Mouse (Mus musculus) limb, embryonic 12.5 days (tissue): Measurements from ENCODE around the gene E130218I03Rik. TPM values are rescaled to one million over a fixed set of nuclear protein-coding genes. Genes with fewer than 3 reads are reported as not detected.

Experiments used
- ATAC-seq: fragments of 200-750 bp; cut with Nextera tagmentation; 2 replicates; pipeline ENCODE4 v1.8.0; 2017; ENCODE audit warnings: low read depth, moderate TSS enrichment; ENCODE audit not compliant: insufficient number of reproducible peaks, insufficient read depth, low FRiP score, low TSS enrichment
- H3K27ac ChIP-seq: fragments of 300-500 bp; sonication (generic); 2 replicates; pipeline ENCODE4 v1.5.1; 2016; ENCODE audit warnings: mild to moderate bottlenecking, moderate library complexity
- H3K27me3 ChIP-seq: fragments of 300-500 bp; sonication (generic); 2 replicates; pipeline ENCODE4 v1.6.1; 2016; ENCODE audit warnings: mild to moderate bottlenecking, moderate library complexity
- H3K36me3 ChIP-seq: fragments of 300-500 bp; sonication (generic); 2 replicates; pipeline ENCODE4 v1.6.1; 2016; ENCODE audit warnings: mild to moderate bottlenecking, moderate library complexity
- H3K4me1 ChIP-seq: fragments of 300-500 bp; sonication (generic); replicated peaks from 2 replicates; pipeline ENCODE4 v1.6.1; 2016
- H3K4me2 ChIP-seq: fragments of 300-500 bp; sonication (generic); 2 replicates; pipeline ENCODE4 v1.6.1; 2016; ENCODE audit warnings: mild to moderate bottlenecking, moderate library complexity
- H3K4me3 ChIP-seq: fragments of 300-500 bp; sonication (generic); replicated peaks from 2 replicates; pipeline ENCODE4 v1.5.1; 2016; ENCODE audit warnings: mild to moderate bottlenecking
- H3K9ac ChIP-seq: fragments of 300-500 bp; sonication (generic); replicated peaks from 2 replicates; pipeline ENCODE4 v1.6.1; 2016; ENCODE audit warnings: mild to moderate bottlenecking, moderate library complexity
- H3K9me3 ChIP-seq: fragments of 300-500 bp; sonication (generic); 2 replicates; pipeline ENCODE4 v1.6.1; 2016; ENCODE audit warnings: mild to moderate bottlenecking, moderate library complexity
- WGBS: fragments of 180-500 bp; shearing (Covaris S2); methylation state at CpG from one replicate; pipeline ENCODE4 v1.1.7; 2016; 5-methylcytosine and 5-hydroxymethylcytosine counted together
- polyA plus RNA-seq: library from polyadenylated mRNA; unstranded; fragments of >200 nt; fragmentation: Nextera tagmentation; extraction: Ambion mirVana; gene quantifications from 2 replicates; pipeline ENCODE4 v1.2.1, GENCODE M21; 2016

The E130218I03Rik gene
- polyA plus RNA-seq, 1 experiment from 2014 or later = 0.78 TPM

DNA sequence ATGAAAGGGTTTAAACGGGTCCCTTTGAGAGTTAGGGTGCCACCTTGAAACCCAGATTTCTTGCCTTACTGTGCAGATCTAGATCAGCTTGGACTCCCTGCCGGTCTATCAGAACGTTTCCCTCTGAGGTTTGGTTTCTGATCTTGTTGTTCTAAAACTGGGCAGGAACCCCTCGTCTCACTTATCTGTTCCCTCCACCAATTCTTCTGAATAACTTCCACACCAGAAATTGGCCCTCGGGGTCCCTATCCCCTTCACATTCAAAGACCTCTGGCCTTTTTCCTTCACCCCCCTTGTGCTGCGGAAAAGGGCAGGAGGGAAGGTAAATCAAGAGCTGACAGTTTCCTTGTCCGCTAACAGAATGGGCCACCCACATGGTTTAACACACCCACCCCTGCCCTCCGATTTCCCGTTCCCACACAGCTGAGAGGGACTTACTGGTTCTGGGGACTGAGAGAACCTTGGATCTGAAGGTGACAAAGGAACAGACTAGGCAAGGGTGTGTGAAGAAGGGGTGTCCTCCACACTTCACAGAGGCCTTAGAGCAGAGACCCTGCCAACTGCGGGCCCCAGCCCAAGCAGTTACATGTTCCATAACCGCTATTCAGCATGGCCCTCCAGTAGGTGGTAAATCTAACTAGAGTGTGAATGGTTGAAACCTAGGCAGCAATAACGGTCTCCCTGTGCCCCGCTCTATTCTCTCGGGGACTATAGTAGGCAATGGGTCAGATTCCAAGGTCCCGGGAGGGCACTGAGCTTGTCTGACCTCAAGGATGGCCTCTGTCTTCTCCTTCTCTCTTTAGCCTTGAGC lies 9.7 kb downstream of the E130218I03Rik start:
- Histone ChIP-seq H3K9ac (peak overlapping the region; percentile 24; the same call in 1 of the 2 replicates), H3K27me3 (peaks cover 74% of the 10 kb centered on the region), H3K4me3 (peak overlapping the region; percentile 56), H3K27ac (no peak overlapping the region; the same call in 1 of the 2 replicates), H3K4me2 (peak overlapping the region; percentile 93), H3K4me1 (peaks cover 62% of the 10 kb centered on the region), H3K36me3 (no peaks in the 10 kb centered on the region), H3K9me3 (no peaks in the 10 kb centered on the region)
- WGBS = 6% methylated on average over 15 of the region's 15 CpGs
- ATAC-seq = no peak

DNA sequence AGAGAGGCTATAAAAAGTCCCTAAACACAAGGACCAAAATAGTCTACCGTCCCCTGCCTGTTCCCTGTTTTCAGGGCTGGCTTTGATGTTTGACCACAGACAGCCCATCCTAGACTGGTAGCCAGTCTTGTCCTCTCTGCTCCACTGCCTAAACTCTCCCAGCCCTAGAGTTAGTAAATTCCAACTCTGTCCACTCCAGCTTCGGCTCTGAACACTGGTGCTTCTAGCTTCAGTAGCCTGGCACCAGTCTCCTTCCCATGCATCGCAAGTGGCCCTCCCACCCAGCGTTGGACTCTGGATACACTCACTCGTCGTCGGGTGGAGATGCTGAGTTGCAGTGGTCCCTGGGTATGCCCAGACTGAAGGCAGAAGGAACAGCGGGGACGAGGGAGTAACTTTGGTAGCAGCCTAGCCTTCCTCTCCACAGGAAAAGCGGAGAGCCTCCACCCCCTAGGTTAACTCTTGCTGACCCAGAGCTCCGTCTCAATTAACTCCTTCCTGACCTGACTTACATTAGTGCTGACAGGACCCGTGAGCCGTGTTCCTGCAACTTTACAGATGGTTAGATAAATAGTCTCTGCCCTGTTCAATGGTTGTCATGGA lies 10.4 kb downstream of the E130218I03Rik start, which contains the start of gene Grrp1:
Gene Grrp1, minus strand, starts transcription at position 385 of the 603 bp plus-strand sequence.
- peak within 1 kb of the TSS; percentile 56 for H3K4me3 ChIP-seq
- H3K27ac ChIP-seq = no peak within 1 kb of the TSS; the same call in 1 of the 2 replicates
- H3K9me3 ChIP-seq = no peaks in the 10 kb centered on the region
- H3K27me3 ChIP-seq = peaks cover 67% of the 10 kb centered on the region
- 1% methylated on average over 13 of the region's 13 CpGs for WGBS
- H3K4me2 ChIP-seq = peak within 1 kb of the TSS; percentile 93
- H3K36me3 ChIP-seq = no peaks in the 10 kb centered on the region
- peaks cover 62% of the 10 kb centered on the region for H3K4me1 ChIP-seq
- ATAC-seq = no peak
- H3K9ac ChIP-seq = peak within 1 kb of the TSS; percentile 40; the same call in 1 of the 2 replicates

GRCm38 (mm10) chr4:134254835-134255234 lies 11.4 kb downstream of the E130218I03Rik start:
- Histone ChIP-seq H3K4me3 (no peak overlapping the region), H3K9me3 (no peaks in the 10 kb centered on the region), H3K4me2 (no peak overlapping the region), H3K27me3 (peaks cover 56% of the 10 kb centered on the region), H3K27ac (no peak overlapping the region), H3K4me1 (peaks cover 60% of the 10 kb centered on the region), H3K36me3 (no peaks in the 10 kb centered on the region), H3K9ac (no peak overlapping the region)
- WGBS = 34% methylated on average over 3 of the region's 3 CpGs
- ATAC-seq = no peak

DNA sequence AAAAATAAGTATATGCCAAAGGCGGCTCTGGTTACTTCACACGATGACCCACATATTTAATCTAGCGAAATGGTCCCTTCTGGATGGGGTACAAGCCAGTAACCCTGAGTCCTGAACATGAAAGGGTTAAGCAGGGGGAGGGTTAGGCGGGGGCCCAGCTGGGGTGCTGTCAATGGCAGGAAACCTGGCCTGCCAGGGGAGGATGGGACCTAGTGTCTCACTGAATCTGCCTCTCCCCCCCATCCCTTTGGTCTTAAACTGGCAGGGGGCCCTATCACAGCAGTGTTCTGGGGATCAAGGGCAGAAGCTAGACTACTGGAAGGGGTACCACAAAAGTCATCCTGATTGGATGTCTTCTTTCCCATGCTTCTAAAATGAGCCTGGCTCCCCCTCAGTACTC lies 12.4 kb downstream of the E130218I03Rik start:
- Histone ChIP-seq H3K4me3 (no peak overlapping the region), H3K36me3 (no peaks in the 10 kb centered on the region), H3K9me3 (no peaks in the 10 kb centered on the region), H3K9ac (0 out of 2 replicates have a peak overlapping the region, but pooled peaks have one; percentile 44), H3K4me2 (no peak overlapping the region), H3K27ac (peak overlapping the region; percentile 8; the same call in 1 of the 2 replicates), H3K27me3 (peaks cover 46% of the 10 kb centered on the region), H3K4me1 (peaks cover 54% of the 10 kb centered on the region)
- 25% methylated on average over 4 of the region's 4 CpGs for WGBS
- ATAC-seq = no peak

GRCm38 (mm10) chr4:134256407-134257197 lies 13.1 kb downstream of the E130218I03Rik start:
- no peak for ATAC-seq
- no peaks in the 10 kb centered on the region for H3K36me3 ChIP-seq
- H3K4me1 ChIP-seq = peaks cover 47% of the 10 kb centered on the region
- peak overlapping the region; percentile 33 for H3K4me2 ChIP-seq
- no peaks in the 10 kb centered on the region for H3K9me3 ChIP-seq
- H3K27ac ChIP-seq = peak overlapping the region; percentile 8; the same call in 1 of the 2 replicates
- H3K27me3 ChIP-seq = peaks cover 39% of the 10 kb centered on the region
- H3K9ac ChIP-seq = 0 out of 2 replicates have a peak overlapping the region, but pooled peaks have one; percentile 18
- H3K4me3 ChIP-seq = no peak overlapping the region
- 12% methylated on average over 19 of the region's 19 CpGs for WGBS

GRCm38 (mm10) chr4:134257198-134258009 lies 13.9 kb downstream of the E130218I03Rik start:
- 15% methylated on average over 11 of the region's 11 CpGs for WGBS
- Histone ChIP-seq H3K4me3 (no peak overlapping the region), H3K4me1 (peaks cover 39% of the 10 kb centered on the region), H3K36me3 (no peaks in the 10 kb centered on the region), H3K9ac (no peak overlapping the region), H3K4me2 (no peak overlapping the region), H3K27me3 (peaks cover 31% of the 10 kb centered on the region), H3K9me3 (no peaks in the 10 kb centered on the region), H3K27ac (0 out of 2 replicates have a peak overlapping the region, but pooled peaks have one; percentile 56)
- no peak for ATAC-seq

- Histone ChIP-seq H3K9me3 (no peaks in the 10 kb centered on the region), H3K9ac (no peak overlapping the region), H3K27me3 (peaks cover 21% of the 10 kb centered on the region), H3K4me3 (no peak overlapping the region), H3K4me2 (no peak overlapping the region), H3K27ac (no peak overlapping the region), H3K36me3 (no peaks in the 10 kb centered on the region), H3K4me1 (peaks cover 30% of the 10 kb centered on the region)
- WGBS = 72% methylated on average over 11 of the region's 11 CpGs
- no peak for ATAC-seq
Observed at GRCm38 (mm10) chr4:134258354-134258753, 14.9 kb downstream of the E130218I03Rik start.

GRCm38 (mm10) chr4:134263191-134263590 lies 19.7 kb downstream of the E130218I03Rik start:
- 34% methylated on average over 6 of the region's 6 CpGs for WGBS
- H3K4me3 ChIP-seq = no peak overlapping the region
- ATAC-seq = no peak

DNA sequence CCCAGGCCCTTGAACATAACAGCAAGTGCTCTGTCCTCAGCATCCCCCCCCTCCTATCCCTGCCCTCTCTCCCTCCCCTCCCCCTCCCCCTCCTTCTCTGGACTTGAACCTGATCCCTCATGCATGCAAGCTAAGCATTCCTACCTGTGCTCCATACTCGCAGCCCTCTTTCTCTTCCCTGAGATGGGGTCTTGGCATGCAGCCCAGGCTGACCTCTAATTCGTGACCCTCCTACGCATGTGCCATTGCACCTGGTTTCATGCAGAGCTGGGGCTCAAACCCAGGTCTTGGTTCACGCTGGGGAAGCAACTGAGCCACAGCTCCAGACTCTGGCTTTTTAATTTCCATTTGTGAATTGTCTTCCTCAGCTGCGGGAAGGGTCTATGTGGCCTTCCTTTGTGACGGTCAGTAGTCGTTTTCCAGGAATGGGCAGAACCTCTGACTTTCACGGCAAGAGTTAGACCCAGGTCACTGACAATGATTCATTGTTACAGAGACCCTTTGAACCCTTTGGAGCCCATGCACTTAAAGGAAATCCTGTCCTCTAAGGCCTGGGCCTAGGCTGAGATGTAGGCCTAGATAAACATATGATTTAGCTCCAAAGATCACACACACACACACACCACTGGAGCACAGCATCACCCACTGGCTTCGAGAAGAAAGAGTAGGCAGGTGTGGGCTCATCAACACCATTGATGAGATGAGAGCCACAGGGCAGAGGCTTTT lies 22.6 kb downstream of the E130218I03Rik start:
- Histone ChIP-seq H3K9me3 (no peaks in the 10 kb centered on the region), H3K27me3 (no peaks in the 10 kb centered on the region), H3K36me3 (no peaks in the 10 kb centered on the region), H3K9ac (no peak overlapping the region), H3K4me3 (no peak overlapping the region), H3K4me2 (no peak overlapping the region), H3K4me1 (no peaks in the 10 kb centered on the region), H3K27ac (no peak overlapping the region)
- ATAC-seq = no peak
- 66% methylated on average over 9 of the region's 9 CpGs for WGBS

More at GRCm38 (mm10) chr4:134263191-134263590, 19.7 kb downstream of the E130218I03Rik start:
- H3K36me3 ChIP-seq = no peaks in the 10 kb centered on the region
- H3K4me1 ChIP-seq = no peaks in the 10 kb centered on the region
- H3K9ac ChIP-seq = no peak overlapping the region
- H3K4me2 ChIP-seq = no peak overlapping the region
- no peaks in the 10 kb centered on the region for H3K9me3 ChIP-seq
- no peak overlapping the region for H3K27ac ChIP-seq
- H3K27me3 ChIP-seq = no peaks in the 10 kb centered on the region
